Mouse (Mus musculus) ES-E14 (cell line): ENCODE measurements around the gene Hist1h3g. TPM values are rescaled to one million over a fixed set of nuclear protein-coding genes. Genes with fewer than 3 reads are reported as not detected.

Experiments
- DNase-seq: peaks from one replicate; pipeline ENCODE4 v3.0.0-alpha.2; 2013; ENCODE audit warnings: low read depth, low spot score
- H3K27ac ChIP-seq: 2 replicates; pipeline ENCODE4 v1.5.1; 2012; ENCODE audit warnings: low read depth, mild to moderate bottlenecking, low read length, moderate library complexity, mixed read lengths; ENCODE audit not compliant: poor library complexity, insufficient read depth, severe bottlenecking
- H3K36me3 ChIP-seq: 2 replicates; pipeline ENCODE4 v1.6.1; 2012; ENCODE audit warnings: mild to moderate bottlenecking, low read length, moderate library complexity, mixed read lengths; ENCODE audit not compliant: control insufficient read depth, poor library complexity, insufficient read depth, severe bottlenecking
- H3K4me1 ChIP-seq, 2 experiments: fragments of 150-350 bp in 1 of 2; sonication (generic) in 1 of 2; 2 replicates each; pipeline ENCODE4 v1.6.1; 2012; ENCODE audit warnings: low read length in 2 of 2, mild to moderate bottlenecking in 1 of 2, mixed read lengths in 1 of 2; ENCODE audit not compliant: control insufficient read depth in 2 of 2, insufficient read depth in 2 of 2, poor library complexity in 1 of 2
- H3K4me3 ChIP-seq, 2 experiments: fragments of 150-350 bp in 1 of 2; sonication (generic) in 1 of 2; 2 replicates each; pipeline ENCODE4 v1.5.1; 2012; ENCODE audit warnings: low read length in 2 of 2, low read depth in 1 of 2, mild to moderate bottlenecking in 1 of 2, mixed read lengths in 1 of 2; ENCODE audit not compliant: insufficient read depth in 1 of 2, poor library complexity in 1 of 2, severe bottlenecking in 1 of 2
- H3K9ac ChIP-seq: 2 replicates; pipeline ENCODE4 v1.6.1; 2012; ENCODE audit warnings: low read depth, mild to moderate bottlenecking, low read length, mixed read lengths; ENCODE audit not compliant: poor library complexity, insufficient read depth, severe bottlenecking
- H3K9me3 ChIP-seq: fragments of 150-350 bp; sonication (generic); 2 replicates; pipeline ENCODE4 v1.6.1; 2012; ENCODE audit warnings: low read depth, mild to moderate bottlenecking, low read length; ENCODE audit not compliant: control insufficient read depth, insufficient read depth
- CHD2 ChIP-seq: IDR thresholded peaks from 2 replicates; pipeline ENCODE4 v1.6.1; 2014; ENCODE audit warnings: mild to moderate bottlenecking, low read depth, low read length, inconsistent platforms
- HCFC1 ChIP-seq: IDR thresholded peaks from 2 replicates; pipeline ENCODE4 v1.6.1; 2012; ENCODE audit warnings: low read length, inconsistent platforms, borderline replicate concordance; ENCODE audit not compliant: insufficient read depth
- MAFK ChIP-seq: IDR thresholded peaks from 2 replicates; pipeline ENCODE4 v1.6.1; 2014; ENCODE audit warnings: mild to moderate bottlenecking, low read depth, low read length, inconsistent platforms; ENCODE audit not compliant: insufficient read depth
- ZC3H11A ChIP-seq: IDR thresholded peaks from 2 replicates; pipeline ENCODE4 v1.6.1; 2012; ENCODE audit warnings: low read depth, mild to moderate bottlenecking, inconsistent platforms, low read length, borderline replicate concordance
- ZNF384 ChIP-seq: IDR thresholded peaks from 2 replicates; pipeline ENCODE4 v1.6.1; 2012; ENCODE audit warnings: low read depth, low read length, inconsistent platforms
- in situ Hi-C, 2 experiments: fragments of 600-800 bp; cut with MboI; formaldehyde crosslinking; loops; one replicate each; pipeline ENCODE4 v1.15.1; 2025; ENCODE audit warnings: low sequenced_read_pairs in 2 of 2, inconsistent platforms in 1 of 2; ENCODE audit not compliant: unreplicated experiment in 2 of 2
- total RNA-seq: library from RNA; depleted of rRNA; stranded (reverse); fragments of 300-350 nt; gene quantifications from 2 replicates; pipeline ENCODE4 v1.2.3, GENCODE M21; 2012

Hist1h3g gene
- total RNA-seq, 1 experiment = 621 TPM

DNA sequence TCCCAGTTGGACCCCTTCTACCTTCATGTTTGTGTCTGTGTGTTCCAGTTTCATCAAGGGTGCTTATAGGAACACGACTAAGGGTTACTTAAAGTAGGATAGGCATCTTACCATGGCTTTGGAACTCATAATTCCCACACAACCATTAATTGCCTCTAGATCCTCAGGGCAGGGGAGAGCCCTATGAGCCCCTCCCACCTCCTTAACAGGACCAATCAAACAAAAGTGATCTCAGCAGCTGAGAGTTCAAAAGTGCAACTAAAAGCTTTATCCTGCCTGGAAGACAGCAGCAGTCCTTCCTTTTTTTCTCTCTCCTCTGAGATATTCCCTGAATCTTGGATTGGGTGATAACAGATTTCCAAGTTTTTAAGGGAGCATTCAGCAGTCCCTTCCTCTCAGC is 25.1 kb upstream of the Hist1h3g start:
- in situ Hi-C loops = loop anchor here (25.0 kb wide), 1 partner anchor 198 kb away; no protein-coding TSS in a partner anchor
- no peak for TF ChIP-seq ZC3H11A
- TF ChIP-seq MAFK = no peak
- no peak for TF ChIP-seq HCFC1
- no peak for TF ChIP-seq CHD2
- TF ChIP-seq ZNF384 = no peak
- no peak for DNase-seq
- Histone ChIP-seq H3K4me3 (no peak overlapping the region), H3K9ac (no peak overlapping the region), H3K27ac (no peak overlapping the region), H3K4me1 (peaks cover 9 to 11% of the 10 kb centered on the region in 2 experiments; a peak in 2 of 4 replicates), H3K36me3 (no peaks in the 10 kb centered on the region), H3K9me3 (no peaks in the 10 kb centered on the region)

DNA sequence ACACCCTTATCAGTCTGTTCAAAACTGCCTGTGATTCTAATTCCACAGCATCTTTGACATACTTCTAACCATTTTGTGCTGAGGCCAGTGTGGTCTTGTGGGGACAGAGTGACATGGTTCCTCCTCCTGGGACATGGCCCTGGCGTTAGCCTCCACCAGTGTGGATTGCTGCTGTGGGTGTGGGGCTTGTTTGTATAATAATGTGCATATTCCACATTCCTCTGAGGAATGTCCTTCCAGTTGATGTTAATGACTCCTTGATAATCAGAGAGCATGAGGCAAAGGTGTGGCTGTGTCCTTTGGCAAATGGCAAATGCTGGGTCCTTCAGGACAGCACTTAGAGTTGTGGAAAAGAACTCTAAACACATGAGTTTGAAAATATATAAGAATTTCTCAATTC is 21.7 kb upstream of the Hist1h3g start:
- DNase-seq = no peak
- TF ChIP-seq HCFC1 (no peak), ZNF384 (no peak), CHD2 (no peak), ZC3H11A (no peak), MAFK (no peak)
- H3K4me1 ChIP-seq = peaks cover 5 to 13% of the 10 kb centered on the region in 2 experiments; a peak in 2 of 4 replicates
- H3K9ac ChIP-seq = no peak overlapping the region
- in situ Hi-C loops = loop anchor here (25.0 kb wide), 1 partner anchor 201 kb away; no protein-coding TSS in a partner anchor
- no peak overlapping the region for H3K4me3 ChIP-seq
- no peak overlapping the region for H3K27ac ChIP-seq
- H3K9me3 ChIP-seq = no peaks in the 10 kb centered on the region
- no peaks in the 10 kb centered on the region for H3K36me3 ChIP-seq

DNA sequence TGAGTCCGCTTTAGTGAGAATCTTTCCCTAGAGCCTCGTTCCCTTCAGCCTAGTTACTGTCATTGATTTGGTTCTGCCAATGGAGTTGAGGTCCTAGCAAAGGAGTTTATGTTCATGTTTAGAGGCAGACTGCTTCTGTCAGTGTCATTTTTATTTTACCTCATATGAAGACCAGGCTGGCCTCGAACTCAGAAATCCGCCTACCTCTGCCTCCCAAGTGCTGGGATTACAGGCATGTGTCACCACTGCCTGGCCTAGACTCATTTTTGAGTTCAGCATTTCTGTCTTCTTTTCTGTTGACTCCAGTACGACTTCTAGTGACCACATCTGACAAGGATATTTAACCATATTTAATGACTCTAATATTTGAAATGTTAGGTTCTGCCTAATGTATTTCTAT is 19.9 kb upstream of the Hist1h3g start:
- Histone ChIP-seq H3K9me3 (no peaks in the 10 kb centered on the region), H3K9ac (no peak overlapping the region), H3K4me3 (no peak overlapping the region), H3K27ac (no peak overlapping the region), H3K36me3 (no peaks in the 10 kb centered on the region), H3K4me1 (peaks cover 5 to 13% of the 10 kb centered on the region in 2 experiments; a peak in 2 of 4 replicates)
- in situ Hi-C loops = loop anchor here (5.0 to 25.0 kb wide), 3 partner anchors 83 to 203 kb away; no protein-coding TSS in a partner anchor
- DNase-seq = no peak
- no peak for TF ChIP-seq MAFK
- TF ChIP-seq HCFC1 = no peak
- TF ChIP-seq ZC3H11A = no peak
- TF ChIP-seq ZNF384 = no peak
- no peak for TF ChIP-seq CHD2

DNA sequence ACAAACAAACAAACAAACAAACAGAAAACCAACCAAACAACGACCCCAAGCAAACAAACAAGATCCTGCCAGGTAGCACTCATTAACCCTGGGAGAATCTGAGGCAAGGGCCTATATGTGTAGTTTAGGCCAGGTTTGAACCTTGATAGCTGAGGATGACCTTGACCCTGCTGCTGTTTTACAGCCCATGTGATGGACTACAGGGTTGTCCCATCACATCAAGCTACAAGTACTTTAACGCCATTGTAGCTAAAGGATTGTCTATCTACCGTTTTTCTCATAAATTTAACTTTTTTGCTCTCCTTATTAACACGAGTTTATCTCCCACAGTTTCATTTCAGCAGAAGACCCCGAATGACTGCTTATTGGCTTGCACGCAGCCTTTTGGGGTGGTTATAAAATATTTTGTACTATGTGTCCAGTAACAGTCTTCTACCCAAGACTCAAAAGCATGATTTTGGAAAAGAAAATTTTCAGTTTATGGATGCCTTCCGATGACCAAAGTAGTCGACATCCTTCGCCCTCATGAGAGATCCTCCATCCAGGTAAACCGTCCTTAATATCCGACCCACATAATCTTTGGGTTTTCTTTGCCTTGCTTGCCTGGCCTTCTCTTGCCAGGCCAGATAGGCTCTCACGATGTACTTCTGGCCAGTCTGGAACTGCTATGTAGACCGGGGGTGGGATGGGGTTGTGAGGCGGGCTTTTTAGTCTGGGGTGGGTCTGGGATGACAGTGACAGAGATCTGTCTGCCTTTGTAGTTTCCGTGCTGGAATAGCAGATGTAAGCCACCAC is 19.2 kb upstream of the Hist1h3g start:
- Histone ChIP-seq H3K36me3 (no peaks in the 10 kb centered on the region), H3K4me3 (no peak overlapping the region; a peak in 1 of 4 replicates), H3K4me1 (peaks cover 3 to 10% of the 10 kb centered on the region in 2 experiments; a peak in 2 of 4 replicates), H3K9me3 (no peaks in the 10 kb centered on the region), H3K27ac (no peak overlapping the region), H3K9ac (no peak overlapping the region)
- TF ChIP-seq MAFK = no peak
- TF ChIP-seq ZC3H11A = no peak
- no peak for TF ChIP-seq ZNF384
- no peak for TF ChIP-seq CHD2
- no peak for TF ChIP-seq HCFC1
- DNase-seq = no peak
- in situ Hi-C loops = loop anchor here (5.0 to 25.0 kb wide), 3 partner anchors 84 to 204 kb away; no protein-coding TSS in a partner anchor
